Mouse (Mus musculus) kidney, adult 8-10 months (tissue): Measurements from ENCODE around the gene Krt87.

Experiments used
- DNase-seq, 2 experiments: peaks; one replicate each; pipeline ENCODE4 v3.0.0; 2022

Krt87 gene

GRCm38 (mm10) chr15:101438555-101438954, at the start of gene Krt87:
TSS of gene Krt87 (minus strand) at chr15:101438804.
- DNase-seq = no peak

- no peak for DNase-seq
Measured at GRCm38 (mm10) chr15:101485911-101486635, 47.5 kb upstream of the Krt87 start.

- DNase-seq = no peak
Measured at GRCm38 (mm10) chr15:101484939-101485338, 46.3 kb upstream of the Krt87 start.

GRCm38 (mm10) chr15:101483646-101484045, 45.0 kb upstream of the Krt87 start:
- DNase-seq = no peak

- DNase-seq = no peak
Measured at GRCm38 (mm10) chr15:101482056-101482455, 43.5 kb upstream of the Krt87 start.

GRCm38 (mm10) chr15:101479666-101480060, 41.1 kb upstream of the Krt87 start:
- no peak for DNase-seq

- DNase-seq = peak in 1 of 2 experiments; percentile 9
Measured at GRCm38 (mm10) chr15:101479007-101479665, 40.5 kb upstream of the Krt87 start.

GRCm38 (mm10) chr15:101472952-101473528, 34.4 kb upstream of the Krt87 start, which contains the start of gene Krt86:
TSS of gene Krt86 (plus strand) at chr15:101473478.
- no peak for DNase-seq

- no peak for DNase-seq
Measured at GRCm38 (mm10) chr15:101469093-101469492, 30.5 kb upstream of the Krt87 start.

GRCm38 (mm10) chr15:101463651-101464050, 25.0 kb upstream of the Krt87 start, which contains the start of gene Krt81:
TSS of gene Krt81 (minus strand) at chr15:101463751.
- no peak for DNase-seq

GRCm38 (mm10) chr15:101459283-101459682, 20.7 kb upstream of the Krt87 start:
- DNase-seq = no peak

- DNase-seq = peak; percentile 19 to 21
Measured at GRCm38 (mm10) chr15:101458361-101458930, 19.8 kb upstream of the Krt87 start.

GRCm38 (mm10) chr15:101455891-101456290, 17.3 kb upstream of the Krt87 start:
- no peak for DNase-seq

- DNase-seq = peak; percentile 11 to 30
Measured at GRCm38 (mm10) chr15:101455292-101455691, 16.7 kb upstream of the Krt87 start.

- DNase-seq = no peak
Measured at GRCm38 (mm10) chr15:101454774-101455173, 16.2 kb upstream of the Krt87 start.

GRCm38 (mm10) chr15:101453093-101453736, 14.6 kb upstream of the Krt87 start:
- peak; percentile 50 to 79 for DNase-seq

- no peak for DNase-seq
Measured at GRCm38 (mm10) chr15:101447444-101447843, 8.8 kb upstream of the Krt87 start, which contains the start of gene Krt88. TSS of gene Krt88 (plus strand) at chr15:101447744.

GRCm38 (mm10) chr15:101446572-101446971, 8.0 kb upstream of the Krt87 start:
- no peak for DNase-seq

GRCm38 (mm10) chr15:101440837-101441236, 2.2 kb upstream of the Krt87 start:
- no peak for DNase-seq

GRCm38 (mm10) chr15:101436611-101437010, 2.0 kb downstream of the Krt87 start:
- no peak for DNase-seq

- no peak for DNase-seq
Measured at GRCm38 (mm10) chr15:101424914-101425313, 13.7 kb downstream of the Krt87 start.

GRCm38 (mm10) chr15:101420903-101421302, 17.7 kb downstream of the Krt87 start:
- DNase-seq = no peak

- no peak for DNase-seq
Measured at GRCm38 (mm10) chr15:101418950-101419349, 19.7 kb downstream of the Krt87 start.
